Mouse (Mus musculus): ENCODE measurements around the gene Adsl.
"Not testable (repeated sequence)": the region's sequence is repeated elsewhere in the genome, so short reads cannot be mapped to it uniquely, and the experiment has no call there.

The Adsl gene

DNA sequence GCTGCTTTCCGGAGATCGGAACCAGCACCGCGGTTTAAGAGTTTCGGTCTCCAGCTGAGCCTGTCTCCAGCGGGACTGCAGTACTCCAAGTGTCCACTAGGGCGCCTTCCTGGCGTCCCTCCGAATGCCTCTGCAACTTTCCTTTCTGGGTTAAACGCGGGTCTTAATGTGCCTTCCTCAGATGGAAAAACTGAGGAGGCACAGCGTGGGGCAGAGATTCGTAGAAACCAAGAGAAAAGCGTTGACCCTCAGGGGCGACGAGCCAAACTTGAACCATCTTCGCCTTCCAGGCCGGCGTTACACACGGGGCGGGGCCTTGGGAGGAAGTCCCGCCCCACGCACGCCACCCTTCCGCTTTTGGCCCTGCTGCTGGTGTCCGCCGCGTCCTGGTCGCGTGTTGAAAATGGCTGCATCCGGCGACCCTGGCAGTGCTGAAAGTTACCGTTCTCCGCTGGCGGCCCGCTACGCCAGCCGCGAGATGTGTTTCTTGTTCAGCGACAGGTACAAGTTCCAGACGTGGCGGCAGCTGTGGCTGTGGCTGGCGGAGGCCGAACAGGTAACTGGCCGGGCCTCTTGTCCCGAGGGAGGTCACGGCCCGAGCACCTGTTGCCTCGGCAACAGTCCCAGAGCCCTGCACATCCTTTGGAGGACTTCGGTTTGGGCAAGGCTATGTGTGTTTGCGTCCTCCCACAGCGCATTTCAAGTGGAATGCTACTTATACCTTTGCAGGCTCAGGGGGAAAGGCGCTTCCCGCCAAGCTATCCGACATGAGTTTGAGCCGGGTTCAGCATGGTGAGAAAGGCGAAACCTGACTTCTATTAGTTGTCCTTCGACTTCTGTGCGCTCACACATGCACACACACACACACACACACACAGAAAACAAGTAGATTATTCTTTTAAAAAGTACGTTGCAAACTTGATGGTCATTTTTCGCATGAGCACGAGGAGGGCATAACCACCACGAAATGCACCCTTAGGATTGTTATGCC is at the start of gene Adsl:
TSS of gene Adsl (plus strand) at position 346 of the 991 bp plus-strand sequence.
- peak; percentile 68 to 86 for DNase-seq (ENCODE audit: low spot score in 2 of 2)

DNA sequence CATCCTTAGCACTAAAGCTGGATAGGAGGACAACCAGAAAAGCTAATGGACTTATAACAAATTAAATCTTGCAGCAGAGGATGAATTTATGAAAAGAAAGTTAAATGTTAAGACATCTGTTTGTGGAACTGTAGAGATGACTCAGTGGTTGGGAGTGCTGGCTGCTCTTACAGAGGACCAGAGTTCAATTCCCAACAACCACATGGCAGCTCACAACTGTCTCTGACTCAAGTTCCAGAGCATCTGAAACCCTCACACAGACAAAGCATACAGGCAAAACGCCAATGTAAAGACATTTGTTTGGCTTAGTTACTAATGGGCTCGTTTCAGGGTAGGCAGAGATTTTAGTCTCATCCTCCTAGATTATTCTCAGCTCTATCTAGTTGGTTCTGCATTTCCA is 48.5 kb upstream of the Adsl start:
- DNase-seq (ENCODE audit: low spot score in 2 of 2): no peak

DNA sequence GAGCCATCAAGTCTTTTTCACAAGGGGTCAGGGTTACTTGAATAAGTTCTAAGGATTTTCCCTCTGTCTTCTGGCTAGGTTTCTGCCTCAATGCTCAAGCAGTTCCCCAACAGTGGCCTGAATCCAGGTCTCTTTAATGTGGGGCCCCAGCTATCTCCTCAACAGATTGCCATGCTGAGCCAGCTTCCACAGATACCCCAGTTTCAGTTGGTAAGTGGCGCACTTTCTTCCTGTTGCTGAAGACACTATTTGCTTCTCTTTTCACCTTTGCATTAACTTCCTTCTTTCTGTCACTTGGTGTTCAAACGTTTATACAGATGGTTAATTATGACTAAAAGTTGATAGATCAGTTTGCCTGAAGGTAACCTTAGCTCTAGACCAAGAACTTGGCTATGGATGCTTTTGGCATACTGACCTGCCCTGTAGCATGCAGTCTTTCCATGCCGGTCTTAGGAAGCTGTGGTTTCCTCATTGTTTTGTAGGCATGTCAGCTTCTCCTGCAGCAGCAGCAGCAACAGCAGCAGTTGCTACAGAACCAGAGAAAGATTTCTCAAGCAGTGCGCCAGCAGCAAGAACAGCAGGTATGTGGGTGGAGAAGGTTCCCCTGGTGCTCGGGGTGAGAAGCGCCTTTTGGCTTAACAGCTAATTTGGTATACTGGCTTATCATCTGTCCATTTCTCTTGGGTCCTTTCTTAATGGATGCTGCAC is 46.3 kb upstream of the Adsl start:
- DNase-seq (ENCODE audit: low spot score in 2 of 2): no peak

DNA sequence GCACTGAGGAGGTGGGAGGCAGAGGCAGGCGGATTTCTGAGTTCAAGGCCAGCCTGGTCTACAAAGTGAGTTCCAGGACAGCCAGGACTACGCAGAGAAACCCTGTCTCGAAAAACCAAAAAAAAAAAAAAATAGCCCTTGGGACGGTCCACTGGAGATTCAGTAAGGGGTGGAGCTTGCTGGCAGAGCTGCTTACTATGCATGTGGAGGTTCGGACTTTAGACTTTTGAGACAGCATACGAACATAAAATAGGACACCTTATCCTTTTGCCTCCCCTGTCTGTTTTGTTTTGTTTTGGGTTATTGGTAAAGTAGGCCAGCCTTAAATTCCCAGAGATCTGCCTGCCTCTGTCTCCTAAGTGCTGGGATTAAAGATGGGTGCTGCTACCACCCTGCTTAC is 43.5 kb upstream of the Adsl start:
- not testable (repeated sequence) for DNase-seq (ENCODE audit: low spot score in 2 of 2)

DNA sequence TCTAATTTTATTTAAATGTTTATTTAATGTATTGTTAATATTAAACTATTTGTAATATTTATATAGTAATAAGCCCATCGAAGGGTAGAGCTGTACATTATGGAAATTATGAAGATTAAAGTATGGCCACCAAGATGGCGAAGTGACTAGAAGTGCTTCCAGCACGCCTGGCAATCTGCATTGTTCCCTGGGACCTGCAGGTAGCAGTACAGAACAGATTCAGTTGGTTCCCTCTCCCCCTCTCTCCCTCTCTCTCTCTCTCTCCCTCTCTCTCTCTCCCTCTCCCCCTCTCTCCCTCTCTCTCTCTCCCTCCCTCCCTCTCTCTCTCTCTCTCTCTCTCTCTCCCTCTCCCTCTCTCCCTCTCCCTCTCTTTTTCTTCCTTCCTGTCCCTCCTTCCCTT is 38.1 kb upstream of the Adsl start:
- no peak for DNase-seq (ENCODE audit: low spot score in 2 of 2)

DNA sequence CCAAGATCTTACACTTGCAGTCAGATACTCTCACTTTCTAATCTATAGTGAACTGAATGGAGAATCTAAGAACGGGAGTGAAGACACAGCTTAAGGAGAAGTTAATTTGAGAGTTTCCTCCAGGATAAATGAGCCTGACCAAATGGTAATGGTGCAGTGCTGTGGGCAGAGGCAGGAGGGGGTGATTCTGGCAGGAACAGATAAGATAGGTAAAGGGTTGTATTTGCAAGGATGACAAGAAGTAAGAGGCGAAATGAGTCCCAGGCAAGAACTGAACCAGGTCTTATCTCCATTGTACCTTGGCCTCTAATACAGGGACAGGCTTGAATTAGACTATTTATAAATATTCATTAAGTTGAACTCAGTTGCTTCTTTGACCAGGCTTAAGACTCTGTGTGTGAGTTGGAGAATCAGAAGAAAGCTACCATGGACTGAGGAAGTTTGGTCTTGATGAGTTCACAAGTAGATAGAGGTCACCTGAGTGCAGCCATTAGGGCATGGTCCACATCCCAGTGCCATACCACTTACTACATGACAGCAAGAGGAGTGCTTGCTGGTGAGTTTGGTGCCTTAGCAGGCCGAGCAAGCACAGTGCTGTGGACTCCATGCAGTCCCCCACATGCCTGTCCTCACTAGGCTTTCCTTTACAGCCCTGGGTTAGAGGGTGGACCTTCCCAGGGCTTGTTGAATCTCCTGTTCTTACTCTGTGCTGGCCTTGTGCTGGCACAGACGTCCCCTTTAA is 37.3 kb upstream of the Adsl start:
- DNase-seq (ENCODE audit: low spot score in 2 of 2): no peak

DNA sequence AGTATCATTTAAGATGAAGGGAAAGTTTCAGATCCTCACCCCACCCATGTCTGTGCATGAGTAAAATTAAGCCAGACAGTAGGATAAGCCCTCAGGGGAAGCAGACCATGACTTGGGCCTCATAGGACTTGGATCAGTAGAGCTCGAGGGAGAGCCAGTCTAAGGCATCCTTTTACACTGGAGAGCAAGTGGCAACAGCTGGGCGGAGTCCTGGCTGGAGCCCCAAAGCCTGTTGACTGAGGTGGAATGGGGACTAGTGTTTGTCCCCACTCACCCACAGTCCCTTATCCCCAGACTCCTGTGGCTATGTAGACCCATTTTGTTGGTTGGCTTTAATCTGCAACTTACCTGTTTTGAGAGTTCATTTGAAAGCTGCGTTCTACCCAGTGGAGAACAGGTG is 36.1 kb upstream of the Adsl start:
- DNase-seq (ENCODE audit: low spot score in 2 of 2): no peak

DNA sequence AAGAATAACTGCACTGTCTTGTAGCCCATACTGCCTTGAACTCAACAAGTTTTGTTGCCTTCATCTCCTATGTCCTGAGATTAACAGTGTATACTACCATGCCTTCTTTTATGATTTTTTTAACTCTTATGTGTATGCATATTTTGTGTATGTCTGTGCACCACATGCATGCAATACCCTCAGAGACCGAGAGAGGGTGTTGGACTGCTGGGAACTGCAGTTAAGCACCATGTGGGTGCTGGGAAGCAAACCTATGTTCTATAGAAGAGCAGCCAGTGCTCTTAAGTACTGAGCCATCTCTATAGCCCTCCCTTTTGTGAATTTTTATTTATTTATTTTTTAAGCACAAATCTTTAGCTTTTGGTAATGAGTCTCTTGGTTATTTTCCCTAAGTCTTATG is 34.5 kb upstream of the Adsl start:
- DNase-seq (ENCODE audit: low spot score in 2 of 2): no peak

DNA sequence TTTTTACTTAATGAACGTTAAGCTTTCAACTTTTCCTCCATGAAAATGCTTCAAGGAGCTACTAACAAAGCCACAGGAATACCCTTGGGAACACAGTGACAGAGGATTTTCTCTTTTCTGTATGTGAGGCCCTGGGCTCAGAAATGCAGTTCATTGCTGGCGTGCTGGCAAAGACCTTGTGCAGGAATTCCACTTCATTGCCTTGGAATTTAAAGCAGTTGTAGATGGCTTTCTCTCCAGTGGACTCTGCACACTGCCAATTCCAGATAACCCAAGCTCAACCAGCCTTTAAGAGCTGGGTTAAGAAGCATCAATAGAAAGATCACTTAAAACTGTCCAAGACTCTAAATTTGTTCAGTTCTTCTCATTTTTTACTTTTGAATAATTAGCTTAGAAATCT is 32.4 kb upstream of the Adsl start:
- DNase-seq (ENCODE audit: low spot score in 2 of 2): no peak

DNA sequence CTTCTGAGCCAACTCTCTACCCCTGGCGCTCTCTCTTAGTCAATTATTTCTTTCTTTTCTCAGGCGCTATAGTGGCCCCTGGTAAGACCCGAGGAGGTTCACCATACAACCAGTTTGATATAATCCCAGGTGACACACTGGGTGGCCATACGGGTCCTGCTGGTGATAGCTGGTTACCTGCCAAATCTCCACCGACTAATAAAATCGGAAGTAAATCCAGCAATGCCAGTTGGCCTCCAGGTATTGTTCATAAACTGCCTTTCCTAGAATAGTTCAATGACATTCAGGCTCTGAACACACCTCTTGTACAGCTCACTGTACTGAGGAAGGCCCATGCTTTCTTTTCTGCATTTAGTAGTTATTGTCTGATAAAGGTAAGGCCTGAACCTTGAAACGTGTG is 31.7 kb upstream of the Adsl start:
- DNase-seq (ENCODE audit: low spot score in 2 of 2): no peak

DNA sequence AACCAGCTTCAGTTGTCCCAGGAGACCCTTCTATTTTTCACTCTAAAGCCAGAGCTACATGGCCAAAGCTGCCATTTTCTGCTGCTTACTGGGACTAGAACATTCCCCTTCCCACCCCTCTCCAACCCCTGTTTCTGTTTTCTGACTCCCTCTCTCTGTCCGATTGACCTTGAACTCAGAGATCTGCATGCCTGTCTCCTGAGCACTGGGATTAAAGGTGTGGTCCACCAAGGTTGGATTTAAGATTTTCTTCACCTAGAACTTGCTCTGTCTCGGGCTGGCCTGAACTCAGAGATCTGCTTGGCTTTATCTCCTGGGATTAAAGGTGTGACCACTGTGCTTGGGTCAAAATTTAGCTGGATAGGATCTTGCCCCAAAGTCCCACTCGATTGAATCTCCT is 27.9 kb upstream of the Adsl start:
- DNase-seq (ENCODE audit: low spot score in 2 of 2): no peak

DNA sequence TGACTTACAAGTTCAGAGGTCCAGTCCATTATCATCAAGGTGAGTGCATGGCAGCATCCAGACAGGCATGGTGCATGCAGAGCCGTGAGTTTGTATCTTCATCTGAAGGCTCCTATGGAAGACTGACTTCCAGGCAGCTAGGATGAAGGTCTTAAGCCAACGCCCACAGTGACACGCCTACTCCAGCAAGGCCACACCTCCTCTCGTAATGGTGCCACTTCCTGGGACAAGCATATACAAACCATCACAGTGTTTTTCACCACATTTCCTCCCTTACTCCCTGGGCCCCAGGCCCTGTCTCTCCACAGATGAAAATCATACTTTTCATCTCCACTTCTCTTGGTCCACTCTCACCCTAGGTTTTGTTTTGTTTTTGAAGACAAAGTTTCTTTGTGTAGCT is 26.5 kb upstream of the Adsl start:
- no peak for DNase-seq (ENCODE audit: low spot score in 2 of 2)

DNA sequence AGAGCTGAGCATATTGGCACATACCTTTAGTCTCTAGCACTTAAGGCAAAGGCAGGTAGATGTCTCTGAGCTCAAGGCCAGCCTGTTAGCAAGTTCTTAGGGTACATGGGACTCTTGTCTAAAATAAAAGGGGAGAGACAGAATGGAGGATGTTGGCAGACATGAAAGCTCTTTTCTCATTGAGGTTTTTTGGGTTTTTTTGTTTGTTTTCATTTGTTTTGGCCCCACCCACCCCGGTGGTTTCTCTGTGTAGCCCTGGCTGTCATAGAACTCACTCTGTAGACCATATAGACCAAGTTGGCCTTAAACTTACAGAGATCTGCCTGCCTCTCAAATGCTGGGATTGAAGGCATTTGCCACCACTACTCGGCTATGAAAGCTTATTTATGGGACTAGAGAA is 24.1 kb upstream of the Adsl start:
- no peak for DNase-seq (ENCODE audit: low spot score in 2 of 2)

DNA sequence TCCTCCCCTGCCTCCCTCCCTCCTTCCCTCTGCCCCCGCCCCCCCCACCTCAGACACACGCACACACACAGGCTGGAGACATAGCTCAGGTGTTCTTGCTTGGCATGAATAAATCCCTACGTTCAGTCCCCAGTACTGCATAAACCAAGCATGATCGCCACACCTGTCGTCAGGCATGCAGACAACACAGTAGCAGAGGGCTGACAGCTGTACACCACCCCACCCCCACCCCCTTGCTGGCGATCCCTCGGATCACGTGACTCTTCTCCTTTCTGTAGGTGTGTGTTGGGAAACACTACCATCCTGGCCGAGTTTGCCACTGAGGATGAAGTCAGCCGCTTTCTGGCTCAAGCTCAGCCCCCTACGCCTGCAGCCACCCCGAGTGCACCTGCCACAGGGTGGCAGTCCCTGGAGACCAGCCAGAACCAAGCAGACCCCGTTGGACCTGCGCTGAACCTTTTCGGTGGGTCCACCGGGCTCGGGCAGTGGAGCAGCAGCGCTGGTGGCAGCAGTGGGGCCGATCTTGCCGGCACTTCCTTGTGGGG is 19.4 kb upstream of the Adsl start:
- no peak for DNase-seq (ENCODE audit: low spot score in 2 of 2)

DNA sequence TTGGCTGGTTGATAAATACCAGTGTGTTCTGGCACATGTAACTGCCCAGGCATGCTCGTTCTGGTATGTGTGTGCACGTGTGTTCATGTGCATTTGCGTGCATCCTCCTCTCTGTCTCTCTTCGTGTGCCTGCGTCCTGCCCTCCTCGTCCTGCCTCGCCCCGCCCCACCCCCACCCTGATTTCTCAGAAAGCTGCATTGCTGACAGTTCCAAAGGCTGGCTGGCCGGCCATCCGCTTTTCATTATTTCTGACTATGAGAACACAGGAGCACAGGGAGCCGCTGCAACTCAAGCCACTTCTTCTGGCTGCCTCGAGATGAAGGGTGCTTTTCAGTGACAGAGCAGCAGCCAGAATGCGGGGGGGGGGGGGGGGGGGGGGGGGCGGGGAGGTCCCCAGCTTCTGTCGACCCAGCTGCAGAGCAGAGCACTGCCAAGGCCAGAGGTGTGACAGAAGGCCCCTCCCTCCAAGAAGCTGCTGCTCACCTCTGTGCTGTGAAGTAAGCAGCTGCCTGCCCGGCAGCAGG is 18.2 kb upstream of the Adsl start:
- peak; percentile 54 to 69 for DNase-seq (ENCODE audit: low spot score in 2 of 2)

DNA sequence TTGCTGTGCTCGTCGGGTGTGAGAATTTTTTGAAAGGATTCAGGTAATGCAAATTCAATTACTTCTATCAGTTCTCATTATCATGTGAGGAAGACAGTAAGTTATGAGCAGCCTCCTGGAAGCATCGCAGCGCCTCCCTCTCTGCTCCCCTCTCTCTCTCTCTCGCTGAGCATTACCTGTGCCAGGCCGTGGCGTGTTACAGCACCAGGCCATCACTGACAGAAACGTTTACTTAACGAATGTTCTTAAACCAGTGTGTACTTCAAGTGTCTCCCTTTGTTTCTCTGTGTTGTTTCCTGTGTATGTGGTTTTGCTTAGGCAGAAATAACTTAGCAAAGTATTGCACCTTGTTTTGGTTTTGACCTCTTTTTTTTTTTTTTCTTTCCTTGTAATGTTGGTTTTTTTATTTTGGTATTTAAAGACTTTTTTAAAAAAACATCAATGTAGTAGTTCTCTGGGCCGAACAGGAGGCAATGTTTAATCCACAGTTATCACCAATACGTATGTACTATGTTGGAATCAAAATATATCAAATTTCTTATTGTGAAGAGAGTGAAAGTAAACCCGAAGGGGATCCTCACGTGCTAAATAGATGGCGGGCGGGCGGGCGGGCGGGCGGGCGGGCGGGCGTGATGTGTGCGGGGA is 17.5 kb upstream of the Adsl start:
- DNase-seq (ENCODE audit: low spot score in 2 of 2): peak in 1 of 2 experiments; percentile 40

DNA sequence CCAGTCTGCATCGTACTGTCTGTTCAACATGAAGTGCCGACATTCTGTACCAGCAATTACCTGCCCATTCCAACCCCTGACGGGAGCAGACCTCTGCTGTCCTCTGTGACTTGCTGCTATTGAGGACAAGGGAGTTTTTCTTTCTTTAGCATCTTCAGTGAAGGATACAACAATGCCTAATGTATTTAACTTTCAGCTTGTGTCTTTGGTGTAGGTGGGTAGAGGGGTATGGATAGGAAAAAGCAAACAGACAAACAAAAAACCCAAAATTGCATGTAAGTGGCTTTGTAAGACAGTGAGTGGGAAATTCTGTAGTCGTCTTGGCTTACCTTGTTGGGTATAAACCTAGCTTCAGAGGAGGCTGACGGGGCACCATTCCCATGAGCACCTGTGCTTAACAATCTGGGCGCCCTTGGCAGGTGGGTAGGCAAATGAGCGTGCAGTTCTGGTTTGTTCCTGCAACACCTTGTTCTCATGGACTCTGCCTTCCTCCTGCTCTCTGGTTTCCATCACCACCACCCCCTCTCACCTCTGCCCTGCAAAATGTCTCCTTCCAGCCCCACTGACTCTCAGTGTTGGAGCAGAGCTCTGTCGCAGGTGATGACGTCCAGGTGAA is 16.8 kb upstream of the Adsl start:
- DNase-seq (ENCODE audit: low spot score in 2 of 2): peak in 1 of 2 experiments; percentile 23

DNA sequence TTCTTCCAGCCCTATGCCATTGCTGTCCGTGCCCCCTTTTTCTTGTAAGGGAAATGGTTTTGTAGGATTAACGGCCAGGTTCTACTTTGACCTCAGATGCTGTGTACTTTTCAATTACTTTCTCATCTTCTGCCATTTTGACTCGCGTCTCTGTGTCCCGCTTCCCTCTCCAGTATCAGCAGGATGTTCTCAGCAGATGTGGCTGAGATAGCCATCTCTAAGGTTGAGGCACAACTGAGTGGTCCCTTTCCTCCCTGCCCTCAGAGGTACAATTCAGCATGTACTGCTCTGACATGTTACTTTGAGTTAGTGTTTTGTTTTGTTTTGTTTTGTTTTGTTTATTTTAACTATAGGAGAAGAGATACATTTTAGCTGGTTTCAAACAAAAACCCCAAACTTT is 13.4 kb upstream of the Adsl start:
- DNase-seq (ENCODE audit: low spot score in 2 of 2): peak in 1 of 2 experiments; percentile 31

DNA sequence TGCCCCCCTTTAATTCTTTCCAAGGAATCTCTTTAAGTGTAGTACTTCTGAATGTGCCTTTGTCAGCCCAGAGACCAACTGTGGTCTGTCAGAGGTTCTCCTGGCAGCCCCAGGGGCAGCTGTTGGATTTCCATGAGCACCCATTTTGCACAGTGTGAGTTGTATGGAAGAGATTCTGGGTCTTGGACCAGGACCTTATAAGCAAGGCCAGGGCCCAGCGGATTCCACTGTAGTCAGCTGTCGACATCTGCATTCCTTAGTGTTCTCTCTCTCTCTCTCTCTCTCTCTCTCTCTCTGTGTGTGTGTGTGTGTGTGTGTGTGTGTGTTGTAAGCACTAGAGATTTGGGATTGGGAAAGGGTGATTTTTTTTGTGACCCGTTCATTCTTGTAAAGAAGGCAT is 11.6 kb upstream of the Adsl start:
- no peak for DNase-seq (ENCODE audit: low spot score in 2 of 2)

DNA sequence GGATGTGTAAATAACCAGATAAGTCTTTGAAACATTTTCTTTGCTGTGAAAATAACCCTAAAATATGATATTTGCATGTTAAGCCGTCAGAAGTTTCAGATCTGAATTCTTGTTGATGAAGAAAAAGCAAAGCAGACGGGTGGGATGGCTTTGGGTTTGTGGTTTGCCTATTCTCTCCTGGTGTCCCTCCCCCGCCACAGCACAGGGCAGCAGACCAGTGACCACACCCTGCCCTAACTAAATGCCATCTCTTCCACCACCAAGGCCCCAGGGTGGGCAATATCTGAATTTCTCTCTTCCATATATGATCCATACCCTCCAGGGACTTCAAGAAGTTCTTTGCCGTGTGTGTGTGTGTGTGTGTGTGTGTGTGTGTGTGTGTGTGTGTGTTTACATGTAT is 9.7 kb upstream of the Adsl start:
- no peak for DNase-seq (ENCODE audit: low spot score in 2 of 2)

DNA sequence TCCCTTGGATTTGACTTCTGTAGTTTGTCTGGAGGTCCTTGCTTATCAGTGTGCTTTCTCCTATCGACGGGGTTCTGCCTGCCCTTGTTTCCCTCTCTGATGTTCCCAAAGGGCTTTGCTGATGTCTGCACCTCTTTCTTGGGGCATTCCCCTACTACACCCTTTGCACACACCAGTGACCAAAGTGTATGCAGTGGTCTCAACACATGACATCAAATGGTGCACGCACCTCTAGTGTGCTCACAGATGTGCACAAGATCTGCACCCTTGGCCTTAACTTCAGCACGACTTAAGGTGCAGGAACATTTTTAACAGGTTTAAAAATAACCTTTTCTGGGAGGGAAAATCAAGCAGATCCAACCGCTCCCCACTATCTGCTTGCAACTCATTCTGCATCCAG is 8.9 kb upstream of the Adsl start:
- no peak for DNase-seq (ENCODE audit: low spot score in 2 of 2)

Data from thymus, postnatal 10 days (tissue).